Mouse (Mus musculus) embryonic facial prominence, embryonic 11.5 days (tissue): ENCODE data around the gene Gdap1l1. TPM values are rescaled to one million over a fixed set of nuclear protein-coding genes. Genes with fewer than 3 reads are reported as not detected.

Experiments
- ATAC-seq: fragments of 200-750 bp; cut with Nextera tagmentation; replicated peaks from 2 replicates; pipeline ENCODE4 v1.8.0; 2017; ENCODE audit warnings: low read depth; ENCODE audit not compliant: insufficient number of reproducible peaks, low FRiP score, low TSS enrichment
- DNase-seq: peaks from one replicate; pipeline ENCODE4 v3.0.0-alpha.2; 2015; ENCODE audit warnings: low spot score
- H3K27ac ChIP-seq: fragments of 300-500 bp; sonication (generic); replicated peaks from 2 replicates; pipeline ENCODE4 v1.5.1; 2014; ENCODE audit warnings: mild to moderate bottlenecking, low read depth, low read length, control low read depth
- H3K27me3 ChIP-seq: fragments of 300-500 bp; sonication (generic); 2 replicates; pipeline ENCODE4 v1.6.1; 2014; ENCODE audit warnings: mild to moderate bottlenecking, low read length, moderate library complexity, mixed read lengths; ENCODE audit not compliant: control insufficient read depth, insufficient read depth
- H3K36me3 ChIP-seq: fragments of 300-500 bp; sonication (generic); replicated peaks from 2 replicates; pipeline ENCODE4 v1.6.1; 2014; ENCODE audit warnings: low read depth, mild to moderate bottlenecking, low read length, moderate library complexity, mixed read lengths; ENCODE audit not compliant: control insufficient read depth, insufficient read depth
- H3K4me1 ChIP-seq: fragments of 300-500 bp; sonication (generic); 2 replicates; pipeline ENCODE4 v1.6.1; 2014; ENCODE audit warnings: low read length, mixed read lengths; ENCODE audit not compliant: control insufficient read depth, insufficient read depth
- H3K4me2 ChIP-seq: fragments of 300-500 bp; sonication (generic); 2 replicates; pipeline ENCODE4 v1.6.1; 2014; ENCODE audit warnings: low read depth, mild to moderate bottlenecking, control low read depth, low read length, moderate library complexity
- H3K4me3 ChIP-seq: fragments of 300-500 bp; sonication (generic); 2 replicates; pipeline ENCODE4 v1.5.1; 2014; ENCODE audit warnings: low read depth, low read length, control low read depth
- H3K9ac ChIP-seq: fragments of 300-500 bp; sonication (generic); replicated peaks from 2 replicates; pipeline ENCODE4 v1.6.1; 2014; ENCODE audit warnings: mild to moderate bottlenecking, control low read depth, low read length
- H3K9me3 ChIP-seq: fragments of 300-500 bp; sonication (generic); replicated peaks from 2 replicates; pipeline ENCODE4 v1.6.1; 2016; ENCODE audit warnings: mild to moderate bottlenecking, low read length, inconsistent platforms, mixed read lengths; ENCODE audit not compliant: control insufficient read depth
- WGBS: fragments of 180-500 bp; shearing (Covaris S2); extraction: QIAGEN DNeasy Blood & Tissue Kit; methylation state at CpG from one replicate; pipeline ENCODE4 v1.1.7; 2014; 5-methylcytosine and 5-hydroxymethylcytosine counted together
- polyA plus RNA-seq: library from polyadenylated mRNA; unstranded; fragments of >200 nt; fragmentation: Nextera tagmentation; extraction: Ambion mirVana; gene quantifications from 2 replicates; pipeline ENCODE4 v1.2.1, GENCODE M21; 2014

The Gdap1l1 gene
- polyA plus RNA-seq, 1 experiment from 2014 or later, result 10.9 TPM

GRCm38 (mm10) chr2:163503191-163503590, 64.9 kb downstream of the Gdap1l1 start:
- ATAC-seq (no peak), DNase-seq (no peak)
- Histone ChIP-seq H3K36me3 (no peaks in the 10 kb centered on the region), H3K4me1 (no peaks in the 10 kb centered on the region), H3K27me3 (no peaks in the 10 kb centered on the region), H3K4me3 (no peak overlapping the region), H3K4me2 (no peak overlapping the region), H3K27ac (no peak overlapping the region), H3K9ac (no peak overlapping the region), H3K9me3 (no peaks in the 10 kb centered on the region)
- 77% methylated on average over 7 of the region's 7 CpGs for WGBS

Other genes starting within 250 kb of the Gdap1l1 start
- 10.8 and 13.2 TPM in 2 replicates for gene Tox2, start 235.4 kb upstream of the Gdap1l1 start, polyA plus RNA-seq
- 0.42 and 0.54 TPM in 2 replicates for gene Jph2, start 40.5 kb upstream of the Gdap1l1 start, polyA plus RNA-seq
- 105 and 106 TPM in 2 replicates for gene Oser1, start 13.8 kb upstream of the Gdap1l1 start, polyA plus RNA-seq
- gene Fitm2, start 34.2 kb downstream of the Gdap1l1 start, polyA plus RNA-seq, result 9.0 and 9.7 TPM in 2 replicates
- not detected in 2 replicates for gene R3hdml, start 53.8 kb downstream of the Gdap1l1 start, polyA plus RNA-seq
- not detected in 2 replicates for gene Hnf4a, start 68.3 kb downstream of the Gdap1l1 start, polyA plus RNA-seq
- gene Ttpal, start 163.8 kb downstream of the Gdap1l1 start, polyA plus RNA-seq, result 45.3 and 47.2 TPM in 2 replicates
- 26.0 and 27.9 TPM in 2 replicates for gene Serinc3, start 206.7 kb downstream of the Gdap1l1 start, polyA plus RNA-seq
- gene Pkig, start 219.9 kb downstream of the Gdap1l1 start, polyA plus RNA-seq, result 166 and 173 TPM in 2 replicates